Mouse (Mus musculus): ENCODE measurements around the gene Hoxc12.

GRCm38 (mm10) chr15:102917972-102918572 is 18.5 kb upstream of the Hoxc12 start:
- TF ChIP-seq GATA1 (IDR thresholded peaks at IDR 0.05; ENCODE audit: low read length) (no peak), TAL1 (IDR thresholded peaks at IDR 0.05; ENCODE audit: low read length) (no peak)

Measured in erythroblast, embryonic 14.5 days (primary cell).